Mouse (Mus musculus) cerebellum, adult 2 months (tissue): ENCODE results near the gene Tef. TPM values are rescaled to one million over a fixed set of nuclear protein-coding genes. Genes with fewer than 3 reads are reported as not detected.

Source experiments
- DNase-seq, 2 experiments: peaks; one replicate each; pipeline ENCODE4 v3.0.0; 2021
- H3K27ac ChIP-seq: fragments of 200-500 bp; 2 replicates; pipeline ENCODE4 v1.5.1; 2012; ENCODE audit warnings: low read length, control low read depth, inconsistent platforms; ENCODE audit not compliant: insufficient read depth
- H3K27me3 ChIP-seq: fragments of 200-500 bp; 2 replicates; pipeline ENCODE4 v1.6.1; 2012; ENCODE audit warnings: inconsistent platforms, mild to moderate bottlenecking, low read length, moderate library complexity; ENCODE audit not compliant: control insufficient read depth, insufficient read depth
- H3K4me1 ChIP-seq: fragments of 200-500 bp; 2 replicates; pipeline ENCODE4 v1.6.1; 2011; ENCODE audit warnings: low read length; ENCODE audit not compliant: control insufficient read depth, insufficient read depth
- H3K4me3 ChIP-seq: fragments of 200-500 bp; replicated peaks from 2 replicates; pipeline ENCODE3; 2011; ENCODE audit warnings: mild to moderate bottlenecking, low read depth, low read length, control low read depth; ENCODE audit not compliant: insufficient read depth
- CTCF ChIP-seq: fragments of 200-500 bp; IDR thresholded peaks from 2 replicates; pipeline ENCODE4 v1.5.1; 2011; ENCODE audit warnings: low read depth, mild to moderate bottlenecking, control low read depth, low read length, moderate library complexity, borderline replicate concordance; ENCODE audit not compliant: insufficient read depth
- POLR2A ChIP-seq: fragments of 200-500 bp; IDR thresholded peaks from 2 replicates; pipeline ENCODE4 v1.6.1; 2011; ENCODE audit warnings: low read length, control low read depth, borderline replicate concordance; ENCODE audit not compliant: insufficient read depth
- WGBS: fragments of 180-500 bp; shearing (Covaris S2); methylation state at CpG from one replicate; pipeline ENCODE4 v1.1.7; 2018; 5-methylcytosine and 5-hydroxymethylcytosine counted together
- polyA plus RNA-seq: library from polyadenylated mRNA; depleted of rRNA; stranded (reverse); fragments of >200 nt; gene quantifications from 2 replicates; pipeline ENCODE4 v1.2.3, GENCODE M21; 2012

The Tef gene
- polyA plus RNA-seq, 1 experiment = 288 TPM

DNA sequence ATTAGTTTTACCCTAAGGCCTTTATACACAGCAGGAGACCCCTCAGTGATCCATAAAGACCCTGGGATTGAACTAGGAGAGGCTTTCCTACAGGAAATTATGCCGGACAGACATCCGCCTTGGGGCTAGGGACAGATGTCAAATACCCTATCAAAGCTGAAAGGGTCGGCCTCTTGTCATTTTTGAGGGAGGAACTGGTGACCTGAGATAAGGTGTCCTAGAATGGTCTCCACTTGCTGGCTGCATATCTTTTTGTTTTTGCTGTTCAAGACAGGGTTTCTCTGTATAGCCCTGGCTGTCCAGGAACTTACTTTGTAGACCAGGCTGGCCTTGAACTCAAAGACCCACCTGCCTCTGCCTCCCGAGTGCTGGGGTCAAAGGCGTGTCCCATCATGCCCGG is 37.6 kb upstream of the Tef start:
- H3K4me1 ChIP-seq = peaks cover 40% of the 10 kb centered on the region
- H3K27me3 ChIP-seq = no peaks in the 10 kb centered on the region
- DNase-seq = no peak
- no peak overlapping the region for H3K4me3 ChIP-seq
- no peak overlapping the region for H3K27ac ChIP-seq
- WGBS = 94% methylated on average over 6 of the region's 6 CpGs
- no peak for TF ChIP-seq POLR2A
- no peak for TF ChIP-seq CTCF

DNA sequence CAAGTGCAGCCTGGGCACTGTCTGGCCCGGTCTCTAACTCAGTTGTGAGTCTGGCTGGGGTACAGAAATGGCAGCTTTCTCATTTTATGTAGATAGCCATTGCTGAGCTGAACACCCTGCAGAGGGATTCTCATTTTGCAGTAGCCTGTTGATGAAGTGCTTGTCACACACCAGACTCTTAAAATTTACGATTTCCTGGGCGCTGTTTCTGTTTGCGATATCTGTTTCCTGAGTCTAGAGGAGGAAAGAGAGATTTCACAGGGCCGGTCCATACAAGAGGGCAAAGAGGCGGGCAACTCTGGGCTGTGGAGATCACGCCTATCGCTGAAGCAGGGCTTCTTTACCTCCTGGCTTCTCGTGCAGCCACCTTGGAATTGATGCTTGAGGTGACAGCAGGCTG is 36.6 kb upstream of the Tef start:
- TF ChIP-seq CTCF = no peak
- TF ChIP-seq POLR2A = no peak
- no peak overlapping the region for H3K27ac ChIP-seq
- DNase-seq = no peak
- no peak overlapping the region for H3K4me3 ChIP-seq
- H3K27me3 ChIP-seq = no peaks in the 10 kb centered on the region
- 52% methylated on average over 9 of the region's 9 CpGs for WGBS
- peaks cover 30% of the 10 kb centered on the region for H3K4me1 ChIP-seq

DNA sequence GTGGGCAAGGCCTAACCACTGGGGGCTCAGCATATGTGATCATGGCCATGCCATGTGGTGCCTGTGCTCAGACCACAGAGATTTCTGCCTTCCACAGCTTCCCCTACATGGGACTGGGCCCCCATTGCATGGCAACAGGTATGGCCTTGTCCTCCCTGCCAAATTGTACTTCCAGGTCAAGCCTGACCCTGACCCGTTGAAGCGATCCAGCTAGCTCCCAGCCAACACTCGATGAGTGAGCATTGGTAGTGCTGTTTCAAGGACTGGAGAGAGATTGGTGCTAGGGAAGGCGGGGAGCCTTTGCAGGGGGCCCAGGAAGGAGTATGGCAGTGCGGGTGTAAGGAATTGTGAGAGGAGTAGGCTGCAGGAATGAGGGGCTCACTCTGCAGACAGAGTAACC is 35.8 kb upstream of the Tef start:
- Histone ChIP-seq H3K4me1 (peaks cover 28% of the 10 kb centered on the region), H3K4me3 (no peak overlapping the region), H3K27me3 (no peaks in the 10 kb centered on the region), H3K27ac (no peak overlapping the region)
- WGBS = 85% methylated on average over 5 of the region's 5 CpGs
- no peak for TF ChIP-seq POLR2A
- no peak for TF ChIP-seq CTCF
- no peak for DNase-seq

DNA sequence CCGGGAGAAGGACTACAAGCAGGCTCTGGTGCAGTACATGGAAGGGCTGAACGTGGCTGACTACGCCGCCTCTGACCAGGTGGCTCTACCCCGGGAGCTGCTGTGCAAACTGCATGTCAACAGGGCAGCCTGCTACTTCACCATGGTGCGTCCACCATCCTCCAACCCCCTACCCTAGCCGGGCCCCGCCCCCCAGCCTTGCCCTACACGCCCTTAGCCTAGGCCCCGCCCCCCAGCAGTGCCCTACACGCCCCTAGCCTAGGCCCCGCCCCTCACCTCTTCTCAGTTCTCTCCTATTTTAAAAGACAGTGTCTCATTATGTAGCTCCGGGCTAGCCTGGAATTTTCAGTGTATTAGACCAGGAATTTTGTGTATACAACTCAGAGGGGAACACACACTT is 33.2 kb upstream of the Tef start:
- TF ChIP-seq CTCF (no peak), POLR2A (no peak)
- no peaks in the 10 kb centered on the region for H3K27me3 ChIP-seq
- H3K27ac ChIP-seq = no peak overlapping the region
- no peak for DNase-seq
- no peak overlapping the region for H3K4me3 ChIP-seq
- WGBS = 52% methylated on average over 13 of the region's 13 CpGs
- peaks cover 33% of the 10 kb centered on the region for H3K4me1 ChIP-seq

DNA sequence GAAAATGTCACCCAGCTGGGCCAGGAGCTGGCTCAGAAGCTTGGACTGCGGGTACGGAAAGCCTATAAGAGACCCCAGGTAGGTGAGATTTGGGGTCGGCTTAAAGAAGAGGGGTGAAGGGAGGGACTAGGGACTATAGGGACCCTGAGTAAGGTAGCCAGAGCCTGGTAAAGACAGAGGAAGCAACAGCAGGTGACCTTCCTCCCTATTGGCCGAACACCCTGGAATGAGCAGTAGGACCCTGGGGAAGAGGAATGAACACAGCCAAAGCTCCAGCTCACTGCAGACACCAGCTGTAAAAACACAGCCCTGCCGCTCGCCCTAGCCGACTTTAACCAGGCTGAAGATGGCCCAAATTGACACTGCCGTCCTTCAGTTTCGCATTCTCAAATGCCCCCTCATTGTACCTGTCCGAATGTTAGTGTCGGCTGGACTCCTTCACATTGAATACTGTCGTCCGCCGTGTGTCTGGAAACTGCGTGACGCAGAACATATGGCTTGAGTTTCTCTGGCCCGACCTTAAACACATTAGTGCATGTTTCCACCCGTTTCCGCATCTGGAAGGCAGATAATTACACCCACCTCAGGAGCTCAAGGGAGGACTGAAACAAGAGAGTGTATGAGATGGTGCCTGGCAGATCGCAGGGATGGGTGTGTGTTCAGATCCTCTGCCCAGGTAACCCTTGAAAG is 29.6 kb upstream of the Tef start:
- 80% methylated on average over 20 of the region's 20 CpGs for WGBS

DNA sequence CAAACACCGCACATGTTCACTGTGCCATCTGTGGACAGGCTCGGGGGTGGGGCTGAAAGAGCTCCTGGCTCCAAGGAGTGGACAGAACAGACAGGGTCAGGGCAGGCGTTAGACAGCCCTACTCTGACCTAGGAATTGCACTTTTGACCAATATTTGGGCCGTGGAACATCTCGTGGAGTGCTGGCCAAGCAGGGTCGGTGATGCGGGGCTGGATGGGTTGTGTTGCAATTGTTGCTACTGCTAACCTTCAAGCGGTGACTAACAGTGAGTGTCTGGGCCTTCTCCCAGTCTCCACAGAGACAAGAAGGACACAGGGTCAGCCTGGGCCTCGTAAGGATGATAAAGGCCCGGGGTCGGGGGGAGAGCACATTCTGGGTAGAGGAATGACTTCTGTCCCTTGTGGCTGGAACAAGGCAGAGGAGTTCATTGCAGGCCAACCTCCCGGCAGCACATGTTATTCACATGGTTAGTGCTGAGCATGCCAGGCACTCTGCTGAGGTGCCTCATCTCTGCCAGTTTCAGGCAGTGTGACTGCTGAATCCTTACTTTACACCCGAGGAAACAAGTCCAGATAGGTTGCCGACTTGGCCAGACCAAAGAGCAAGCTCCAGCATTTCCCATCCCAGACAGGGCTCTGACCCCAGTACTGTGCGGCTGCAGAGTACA is 27.6 kb upstream of the Tef start:
- peaks cover 15% of the 10 kb centered on the region for H3K4me1 ChIP-seq
- H3K27me3 ChIP-seq = no peaks in the 10 kb centered on the region
- no peak for TF ChIP-seq CTCF
- no peak for TF ChIP-seq POLR2A
- no peak overlapping the region for H3K4me3 ChIP-seq
- H3K27ac ChIP-seq = no peak overlapping the region
- 34% methylated on average over 15 of the region's 15 CpGs for WGBS
- peak; percentile 57 to 71 for DNase-seq

More for the DNA sequence above, 29.6 kb upstream of the Tef start:
- TF ChIP-seq CTCF (no peak), POLR2A (no peak)
- Histone ChIP-seq H3K27me3 (no peaks in the 10 kb centered on the region), H3K4me1 (peaks cover 27% of the 10 kb centered on the region), H3K27ac (no peak overlapping the region), H3K4me3 (no peak overlapping the region)
- DNase-seq = no peak

DNA sequence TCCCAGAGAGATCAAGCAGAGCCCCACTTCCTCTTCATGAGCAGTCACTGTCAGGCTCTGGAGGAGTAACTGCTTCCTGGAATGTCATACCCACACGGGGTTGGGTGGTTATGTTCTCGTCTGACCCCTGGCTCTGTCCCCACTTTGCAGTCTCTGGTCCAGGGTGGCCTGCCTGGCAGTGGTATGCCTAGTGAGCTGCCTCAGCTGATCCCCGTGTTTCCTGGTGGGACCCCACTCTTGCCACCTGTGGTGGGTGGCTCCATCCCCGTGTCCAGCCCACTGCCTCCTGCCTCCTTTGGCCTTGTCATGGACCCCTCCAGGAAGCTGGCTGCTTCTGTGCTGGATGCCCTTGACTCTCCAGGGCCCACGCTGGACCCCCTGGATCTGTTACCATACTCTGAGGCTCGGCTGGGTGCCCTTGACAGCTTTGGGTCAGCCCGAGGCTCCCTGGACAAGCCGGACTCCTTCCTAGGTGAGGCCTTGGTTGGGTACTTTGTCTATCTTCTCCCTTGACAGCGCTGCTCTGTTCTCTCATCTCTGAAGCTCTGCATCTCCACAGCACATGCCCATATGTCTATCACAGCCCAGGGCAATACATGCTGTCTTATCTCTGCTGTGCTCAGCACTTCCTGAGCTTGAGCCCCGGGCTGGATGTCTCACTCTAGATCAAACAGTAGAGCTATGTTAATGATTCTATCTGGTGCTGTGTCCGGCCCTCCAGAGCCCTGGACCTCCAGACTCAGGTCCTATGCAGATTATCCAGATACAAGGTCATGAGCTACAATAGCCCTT is 25.4 kb upstream of the Tef start:
- no peak for TF ChIP-seq CTCF
- TF ChIP-seq POLR2A = no peak
- H3K4me1 ChIP-seq = peaks cover 22% of the 10 kb centered on the region
- H3K27me3 ChIP-seq = no peaks in the 10 kb centered on the region
- H3K4me3 ChIP-seq = no peak overlapping the region
- 82% methylated on average over 11 of the region's 11 CpGs for WGBS
- H3K27ac ChIP-seq = no peak overlapping the region
- no peak for DNase-seq
